Mouse (Mus musculus) erythroblast, embryonic 14.5 days (primary cell): ENCODE measurements around the gene Ncor1.
A peak's percentile ranks its signal among the peaks of the same experiment; 100 is the strongest.

Source experiments
- GATA1 ChIP-seq: IDR thresholded peaks from 2 replicates; pipeline ENCODE4 v1.6.1; 2012; ENCODE audit warnings: low read length, inconsistent platforms, mixed read lengths
- TAL1 ChIP-seq: IDR thresholded peaks from 3 replicates; pipeline ENCODE4 v1.6.1; 2012; ENCODE audit warnings: low read length, inconsistent platforms, mixed read lengths

DNA sequence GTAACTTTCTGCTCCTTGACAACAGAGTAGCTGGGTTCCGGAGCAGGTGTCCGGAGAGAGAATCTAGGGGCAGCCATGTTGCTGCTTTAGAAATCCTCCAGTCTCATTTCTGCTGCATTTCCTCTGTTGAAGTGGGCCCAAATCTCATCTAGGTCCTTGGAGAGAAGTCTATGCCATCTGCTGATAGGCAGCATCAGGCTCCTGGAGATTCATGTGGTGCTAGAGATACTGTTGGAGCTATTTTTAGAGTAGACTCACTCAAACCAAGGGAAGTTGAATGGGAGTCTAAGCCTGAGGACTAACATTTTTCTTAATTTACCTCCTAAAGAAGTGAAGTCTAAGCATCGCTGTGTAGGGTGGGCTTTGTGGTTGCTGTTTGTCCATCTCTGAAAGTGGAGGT is 6.4 kb upstream of the Ncor1 start:
- TF ChIP-seq GATA1 (peak; percentile 44), TAL1 (peak; percentile 74)
